Mouse (Mus musculus) ES-Bruce4 (cell line): ENCODE data around the gene Efcab2.

Experiments used
- EP300 ChIP-seq: IDR thresholded peaks from 2 replicates; pipeline ENCODE4 v1.6.1; 2011; ENCODE audit warnings: low read depth, low read length; ENCODE audit not compliant: insufficient read depth
- POLR2A ChIP-seq: IDR thresholded peaks from one replicate; pipeline ENCODE4 v1.8.1; 2011; ENCODE audit warnings: low read length; ENCODE audit not compliant: insufficient read depth

DNA sequence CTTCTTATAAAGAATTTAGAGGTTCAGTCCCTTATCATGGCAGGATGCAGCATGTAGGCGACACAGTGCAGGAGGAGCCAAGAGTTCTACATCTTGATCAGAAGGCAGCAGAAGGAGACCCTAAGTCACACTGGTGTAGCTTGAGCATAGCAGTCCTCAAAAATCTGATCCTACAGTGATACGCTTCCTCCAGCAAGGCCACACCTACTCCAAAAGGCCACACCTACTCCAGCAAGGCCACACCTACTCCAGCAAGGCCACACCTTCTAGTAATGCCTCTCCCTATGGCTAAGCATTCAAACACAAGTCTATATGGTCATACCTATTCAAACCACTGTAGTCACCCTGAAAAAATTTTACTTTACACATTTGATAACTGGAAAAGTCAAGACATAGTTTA, 29.8 kb upstream of the Efcab2 start:
- TF ChIP-seq EP300 (no peak), POLR2A (no peak)
